Mouse (Mus musculus) gonadal fat pad, adult 2 months (tissue): ENCODE data around the gene Tff1. TPM values are rescaled to one million over a fixed set of nuclear protein-coding genes. Genes with fewer than 3 reads are reported as not detected.

Experiments
- DNase-seq: peaks from one replicate; pipeline ENCODE4 v3.0.0-alpha.2; 2012; ENCODE audit warnings: low read depth
- polyA plus RNA-seq: library from polyadenylated mRNA; depleted of rRNA; stranded (reverse); fragments of >200 nt; gene quantifications from 2 replicates; pipeline ENCODE4 v1.2.3, GENCODE M21; 2012; rRNA removed

Gene Tff1
- 0.18 and 0.33 TPM in 2 replicates for polyA plus RNA-seq

GRCm38 (mm10) chr17:31165127-31165526 lies at the start of gene Tff1:
Gene Tff1, minus strand, starts transcription at chr17:31165277.
- no peak for DNase-seq

GRCm38 (mm10) chr17:31211881-31212280 lies 46.8 kb upstream of the Tff1 start:
- DNase-seq: no peak

- no peak for DNase-seq
Measured at GRCm38 (mm10) chr17:31210299-31210698, 45.2 kb upstream of the Tff1 start.

- DNase-seq: no peak
Measured at GRCm38 (mm10) chr17:31209376-31209930, 44.4 kb upstream of the Tff1 start.

GRCm38 (mm10) chr17:31208654-31209053 lies 43.6 kb upstream of the Tff1 start:
- no peak for DNase-seq

- no peak for DNase-seq
Measured at GRCm38 (mm10) chr17:31207771-31208334, 42.8 kb upstream of the Tff1 start, which contains the start of gene Ubash3a. Gene Ubash3a, plus strand, starts transcription at chr17:31207873.

- DNase-seq: no peak
Measured at GRCm38 (mm10) chr17:31198877-31199276, 33.8 kb upstream of the Tff1 start, which contains the start of gene Tmprss3. Gene Tmprss3, minus strand, starts transcription at chr17:31198977.

- DNase-seq: no peak
Measured at GRCm38 (mm10) chr17:31196283-31196682, 31.2 kb upstream of the Tff1 start.

GRCm38 (mm10) chr17:31195207-31195606 lies 30.1 kb upstream of the Tff1 start:
- DNase-seq: no peak

GRCm38 (mm10) chr17:31193360-31193759 lies 28.3 kb upstream of the Tff1 start:
- no peak for DNase-seq

- DNase-seq: no peak
Measured at GRCm38 (mm10) chr17:31192663-31193062, 27.6 kb upstream of the Tff1 start.

- DNase-seq: no peak
Measured at GRCm38 (mm10) chr17:31191825-31192224, 26.7 kb upstream of the Tff1 start.

GRCm38 (mm10) chr17:31187370-31187769 lies 22.3 kb upstream of the Tff1 start:
- no peak for DNase-seq

- DNase-seq: no peak
Measured at GRCm38 (mm10) chr17:31184269-31184990, 19.4 kb upstream of the Tff1 start.

- DNase-seq: no peak
Measured at GRCm38 (mm10) chr17:31183180-31183974, 18.3 kb upstream of the Tff1 start.

GRCm38 (mm10) chr17:31181490-31181889 lies 16.4 kb upstream of the Tff1 start:
- no peak for DNase-seq

- no peak for DNase-seq
Measured at GRCm38 (mm10) chr17:31176321-31176720, 11.2 kb upstream of the Tff1 start.

- no peak for DNase-seq
Measured at GRCm38 (mm10) chr17:31169796-31170195, 4.7 kb upstream of the Tff1 start.

GRCm38 (mm10) chr17:31163821-31164220 lies 1.3 kb downstream of the Tff1 start:
- DNase-seq: no peak

GRCm38 (mm10) chr17:31162607-31163006 lies 2.5 kb downstream of the Tff1 start:
- DNase-seq: no peak

GRCm38 (mm10) chr17:31160291-31160690 lies 4.8 kb downstream of the Tff1 start:
- no peak for DNase-seq

- no peak for DNase-seq
Measured at GRCm38 (mm10) chr17:31157921-31158320, 7.2 kb downstream of the Tff1 start.
